Mouse (Mus musculus) liver, adult 2 months (tissue): ENCODE results near the gene Lrrc75a. TPM values are rescaled to one million over a fixed set of nuclear protein-coding genes. Genes with fewer than 3 reads are reported as not detected.
A peak's percentile ranks its signal among the peaks of the same experiment; 100 is the strongest.

Experiments
- DNase-seq: peaks from one replicate; pipeline ENCODE4 v3.0.0-alpha.2; 2011; ENCODE audit warnings: low read depth, low spot score; ENCODE audit errors: extremely low read depth
- H3K27ac ChIP-seq: fragments of 200-500 bp; replicated peaks from 2 replicates; pipeline ENCODE4 v1.5.1; 2012; ENCODE audit warnings: low read depth, mild to moderate bottlenecking, control low read depth, inconsistent platforms, low read length; ENCODE audit not compliant: insufficient read depth
- H3K27me3 ChIP-seq: fragments of 200-500 bp; 2 replicates; pipeline ENCODE4 v1.6.1; 2012; ENCODE audit warnings: mild to moderate bottlenecking, moderate library complexity, low read length, inconsistent platforms; ENCODE audit not compliant: control insufficient read depth, insufficient read depth
- H3K36me3 ChIP-seq: fragments of 200-500 bp; 2 replicates; pipeline ENCODE4 v1.6.1; 2012; ENCODE audit warnings: low read length, inconsistent platforms; ENCODE audit not compliant: control insufficient read depth, insufficient read depth
- H3K4me1 ChIP-seq: fragments of 200-500 bp; 2 replicates; pipeline ENCODE4 v1.6.1; 2011; ENCODE audit warnings: low read length; ENCODE audit not compliant: control insufficient read depth, insufficient read depth
- H3K4me3 ChIP-seq: fragments of 200-500 bp; 2 replicates; pipeline ENCODE4 v1.5.1; 2011; ENCODE audit warnings: low read depth, mild to moderate bottlenecking, control low read depth, low read length, moderate library complexity; ENCODE audit not compliant: insufficient read depth
- H3K79me2 ChIP-seq: fragments of 200-500 bp; 2 replicates; pipeline ENCODE4 v1.6.1; 2012; ENCODE audit warnings: inconsistent platforms, mild to moderate bottlenecking, low read length, moderate library complexity; ENCODE audit not compliant: control insufficient read depth, insufficient read depth
- H3K9ac ChIP-seq: fragments of 200-500 bp; 2 replicates; pipeline ENCODE4 v1.6.1; 2012; ENCODE audit warnings: low read depth, mild to moderate bottlenecking, control low read depth, inconsistent platforms, low read length
- CTCF ChIP-seq: fragments of 200-500 bp; IDR thresholded peaks from 2 replicates; pipeline ENCODE4 v1.5.1; 2011; ENCODE audit warnings: low read depth, low read length, control low read depth
- POLR2A ChIP-seq: fragments of 200-500 bp; IDR thresholded peaks from 2 replicates; pipeline ENCODE4 v1.6.1; 2011; ENCODE audit warnings: low read length, control low read depth; ENCODE audit not compliant: insufficient read depth; ENCODE audit errors: extremely low read depth
- WGBS: fragments of 180-500 bp; shearing (Covaris S2); methylation state at CpG from one replicate; pipeline ENCODE4 v1.1.7; 2018; 5-methylcytosine and 5-hydroxymethylcytosine counted together
- polyA plus RNA-seq: library from polyadenylated mRNA; depleted of rRNA; stranded (reverse); fragments of >200 nt; gene quantifications from 2 replicates; pipeline ENCODE4 v1.2.3, GENCODE M21; 2012
- total RNA-seq: library from RNA; depleted of rRNA; stranded (reverse); fragments of >200 nt; gene quantifications from 2 replicates; pipeline ENCODE4 v1.2.3, GENCODE M21; 2014

The Lrrc75a gene
- total and polyA plus RNA-seq, 2 experiments, result 0.55 to 1.1 TPM

- no peak overlapping the region for H3K9ac ChIP-seq
Measured at GRCm38 (mm10) chr11:62646958-62647515, 1.3 kb downstream of the Lrrc75a start.

DNA sequence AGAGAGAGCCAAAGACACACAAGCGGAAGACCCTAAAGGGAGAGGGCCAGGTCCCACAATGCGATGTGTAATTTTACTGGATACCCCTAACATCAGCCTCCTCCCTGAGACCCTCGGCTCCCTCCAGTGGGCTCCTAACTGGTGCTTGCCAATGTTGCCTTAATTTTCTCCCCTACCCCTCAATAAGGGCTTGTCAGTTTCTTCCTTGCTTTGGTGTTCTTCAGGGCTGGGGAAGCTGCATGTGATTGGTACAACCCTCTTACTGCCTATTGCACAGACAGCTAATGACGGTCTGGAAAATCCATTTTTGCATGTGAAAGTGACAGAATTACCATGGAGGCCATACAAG, 1.9 kb downstream of the Lrrc75a start:
- Histone ChIP-seq H3K9ac (no peak overlapping the region), H3K36me3 (no peaks in the 10 kb centered on the region), H3K4me1 (peaks cover 5% of the 10 kb centered on the region; the same call in 1 of the 2 replicates), H3K27me3 (no peaks in the 10 kb centered on the region), H3K79me2 (no peaks in the 10 kb centered on the region), H3K4me3 (no peak overlapping the region), H3K27ac (no peak overlapping the region)
- WGBS, result 57% methylated on average over 4 of the region's 4 CpGs
- no peak for TF ChIP-seq POLR2A
- no peak for TF ChIP-seq CTCF
- no peak for DNase-seq

More at GRCm38 (mm10) chr11:62646958-62647515, 1.3 kb downstream of the Lrrc75a start:
- peaks cover 5% of the 10 kb centered on the region; the same call in 1 of the 2 replicates for H3K4me1 ChIP-seq
- no peak overlapping the region for H3K27ac ChIP-seq
- DNase-seq, result no peak
- no peak overlapping the region for H3K4me3 ChIP-seq
- no peaks in the 10 kb centered on the region for H3K27me3 ChIP-seq
- TF ChIP-seq POLR2A (no peak), CTCF (no peak)
- no peaks in the 10 kb centered on the region for H3K36me3 ChIP-seq
- no peaks in the 10 kb centered on the region for H3K79me2 ChIP-seq
- WGBS, result 63% methylated on average over 7 of the region's 7 CpGs

DNA sequence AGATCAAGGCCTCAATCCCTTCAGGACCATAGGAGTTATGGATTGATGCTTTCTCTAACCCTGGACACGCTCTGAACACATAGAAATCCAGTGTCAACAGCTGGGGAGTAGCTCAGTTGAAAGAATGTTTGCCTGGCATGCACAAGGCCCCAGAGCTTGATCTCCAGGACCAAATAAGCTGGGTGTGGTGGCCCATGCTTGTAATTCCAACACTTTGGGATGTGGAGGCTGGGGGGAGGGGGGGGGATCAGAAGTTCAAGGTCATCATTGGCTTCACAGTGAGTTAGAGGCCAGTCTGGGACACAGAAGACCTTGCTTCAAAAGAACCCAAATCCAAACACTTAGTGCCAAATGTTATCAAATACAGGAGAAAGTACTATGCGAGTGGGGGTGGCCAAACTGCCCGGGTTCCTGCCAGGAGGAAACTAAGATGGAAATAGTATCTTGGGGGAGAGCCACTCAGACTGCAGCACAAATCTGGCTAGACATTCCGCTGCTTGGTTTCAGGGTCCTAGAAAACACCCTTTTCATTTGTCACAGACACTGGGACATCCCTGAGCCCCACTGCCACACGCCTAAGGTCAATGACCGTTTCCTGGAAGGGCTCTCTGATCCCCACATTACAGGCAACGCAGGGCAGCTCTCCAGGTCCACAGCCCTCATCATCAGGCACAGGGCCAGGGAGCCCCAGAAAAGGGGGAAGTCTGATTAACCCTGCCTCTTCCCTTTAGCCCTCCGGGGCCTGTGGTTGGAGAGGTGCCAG, 2.4 kb downstream of the Lrrc75a start:
- Histone ChIP-seq H3K27me3 (no peaks in the 10 kb centered on the region), H3K36me3 (no peaks in the 10 kb centered on the region), H3K4me1 (peaks cover 5% of the 10 kb centered on the region; the same call in 1 of the 2 replicates), H3K79me2 (no peaks in the 10 kb centered on the region), H3K9ac (no peak overlapping the region), H3K27ac (no peak overlapping the region), H3K4me3 (no peak overlapping the region)
- peak; percentile 33 for DNase-seq
- TF ChIP-seq POLR2A, result no peak
- no peak for TF ChIP-seq CTCF
- 11% methylated on average over 8 of the region's 8 CpGs for WGBS

DNA sequence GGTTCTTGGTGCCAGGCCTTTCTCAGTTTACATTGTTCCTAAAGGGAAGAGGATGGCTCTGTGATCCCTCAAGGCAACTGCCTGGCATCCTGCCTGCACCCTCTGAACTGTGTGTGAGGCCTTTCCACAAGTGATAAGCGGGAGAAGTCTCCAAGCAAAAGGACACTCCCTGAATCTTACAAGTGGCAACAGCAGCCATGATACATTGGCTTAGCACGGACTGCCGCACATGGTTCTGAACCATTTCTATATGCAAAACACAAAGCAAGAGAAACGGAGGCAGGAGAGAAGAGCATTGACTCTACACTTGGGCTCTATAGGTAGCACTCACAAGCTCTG, 3.0 kb downstream of the Lrrc75a start:
- Histone ChIP-seq H3K36me3 (no peaks in the 10 kb centered on the region), H3K4me1 (peaks cover 5% of the 10 kb centered on the region; the same call in 1 of the 2 replicates), H3K79me2 (no peaks in the 10 kb centered on the region), H3K27me3 (no peaks in the 10 kb centered on the region), H3K27ac (no peak overlapping the region), H3K4me3 (no peak overlapping the region), H3K9ac (no peak overlapping the region)
- TF ChIP-seq POLR2A, result no peak
- no peak for DNase-seq
- WGBS, result 83% methylated on average over 4 of the region's 4 CpGs

- WGBS, result 96% methylated on average over 5 of the region's 5 CpGs
- Histone ChIP-seq H3K9ac (no peak overlapping the region), H3K27me3 (no peaks in the 10 kb centered on the region), H3K27ac (no peak overlapping the region), H3K4me3 (no peak overlapping the region), H3K36me3 (no peaks in the 10 kb centered on the region), H3K79me2 (no peaks in the 10 kb centered on the region), H3K4me1 (peaks cover 5% of the 10 kb centered on the region; the same call in 1 of the 2 replicates)
- TF ChIP-seq POLR2A (no peak), CTCF (no peak)
- DNase-seq, result no peak
Measured at GRCm38 (mm10) chr11:62644602-62645336, 3.6 kb downstream of the Lrrc75a start.
